Mouse (Mus musculus) cerebellum, adult 2 months (tissue): Measurements from ENCODE around the gene Ubxn6. TPM values are rescaled to one million over a fixed set of nuclear protein-coding genes. Genes with fewer than 3 reads are reported as not detected.
"Not testable (repeated sequence)": the region's sequence is repeated elsewhere in the genome, so short reads cannot be mapped to it uniquely, and the experiment has no call there.

Source experiments
- DNase-seq, 2 experiments: peaks; one replicate each; pipeline ENCODE4 v3.0.0; 2021
- H3K27ac ChIP-seq: fragments of 200-500 bp; 2 replicates; pipeline ENCODE4 v1.5.1; 2012; ENCODE audit warnings: low read length, control low read depth, inconsistent platforms; ENCODE audit not compliant: insufficient read depth
- H3K27me3 ChIP-seq: fragments of 200-500 bp; 2 replicates; pipeline ENCODE4 v1.6.1; 2012; ENCODE audit warnings: inconsistent platforms, mild to moderate bottlenecking, low read length, moderate library complexity; ENCODE audit not compliant: control insufficient read depth, insufficient read depth
- H3K4me1 ChIP-seq: fragments of 200-500 bp; 2 replicates; pipeline ENCODE4 v1.6.1; 2011; ENCODE audit warnings: low read length; ENCODE audit not compliant: control insufficient read depth, insufficient read depth
- H3K4me3 ChIP-seq: fragments of 200-500 bp; replicated peaks from 2 replicates; pipeline ENCODE3; 2011; ENCODE audit warnings: mild to moderate bottlenecking, low read depth, low read length, control low read depth; ENCODE audit not compliant: insufficient read depth
- CTCF ChIP-seq: fragments of 200-500 bp; IDR thresholded peaks from 2 replicates; pipeline ENCODE4 v1.5.1; 2011; ENCODE audit warnings: low read depth, mild to moderate bottlenecking, control low read depth, low read length, moderate library complexity, borderline replicate concordance; ENCODE audit not compliant: insufficient read depth
- POLR2A ChIP-seq: fragments of 200-500 bp; IDR thresholded peaks from 2 replicates; pipeline ENCODE4 v1.6.1; 2011; ENCODE audit warnings: low read length, control low read depth, borderline replicate concordance; ENCODE audit not compliant: insufficient read depth
- WGBS: fragments of 180-500 bp; shearing (Covaris S2); methylation state at CpG from one replicate; pipeline ENCODE4 v1.1.7; 2018; 5-methylcytosine and 5-hydroxymethylcytosine counted together
- polyA plus RNA-seq: library from polyadenylated mRNA; depleted of rRNA; stranded (reverse); fragments of >200 nt; gene quantifications from 2 replicates; pipeline ENCODE4 v1.2.3, GENCODE M21; 2012

The Ubxn6 gene
- polyA plus RNA-seq, 1 experiment, result 114 TPM

DNA sequence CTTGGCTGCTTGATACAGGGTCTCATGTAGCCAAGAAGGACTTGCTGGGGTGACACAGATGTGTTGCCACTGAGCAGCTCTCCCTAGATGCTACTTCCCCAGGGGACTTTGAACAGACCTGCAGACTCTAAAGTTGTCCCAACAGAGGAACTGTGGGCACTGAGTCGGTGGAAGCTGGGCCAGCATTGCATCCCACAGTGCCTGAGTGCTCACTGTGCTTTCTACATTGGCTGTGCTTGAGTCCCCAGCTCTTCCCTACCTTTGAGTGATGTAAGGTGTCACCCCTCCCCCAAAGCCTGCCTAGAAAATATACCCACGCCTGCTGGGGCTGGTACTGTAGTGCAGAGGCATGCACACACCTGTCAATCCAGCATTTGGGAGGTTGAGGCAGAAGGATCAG, 32.9 kb upstream of the Ubxn6 start:
- Histone ChIP-seq H3K4me3 (no peak overlapping the region), H3K27me3 (no peaks in the 10 kb centered on the region), H3K27ac (peak overlapping the region; percentile 73; the same call in 1 of the 2 replicates), H3K4me1 (no peaks in the 10 kb centered on the region)
- no peak for DNase-seq
- WGBS, result 66% methylated on average over 2 of the region's 2 CpGs
- TF ChIP-seq POLR2A (no peak), CTCF (no peak)

GRCm38 (mm10) chr17:56106981-56107380, 32.2 kb upstream of the Ubxn6 start:
- Histone ChIP-seq H3K27me3 (no peaks in the 10 kb centered on the region), H3K4me3 (no peak overlapping the region), H3K27ac (no peak overlapping the region), H3K4me1 (no peaks in the 10 kb centered on the region)
- TF ChIP-seq POLR2A (no peak), CTCF (no peak)
- WGBS, result 87% methylated on average over 4 of the region's 4 CpGs
- no peak for DNase-seq

DNA sequence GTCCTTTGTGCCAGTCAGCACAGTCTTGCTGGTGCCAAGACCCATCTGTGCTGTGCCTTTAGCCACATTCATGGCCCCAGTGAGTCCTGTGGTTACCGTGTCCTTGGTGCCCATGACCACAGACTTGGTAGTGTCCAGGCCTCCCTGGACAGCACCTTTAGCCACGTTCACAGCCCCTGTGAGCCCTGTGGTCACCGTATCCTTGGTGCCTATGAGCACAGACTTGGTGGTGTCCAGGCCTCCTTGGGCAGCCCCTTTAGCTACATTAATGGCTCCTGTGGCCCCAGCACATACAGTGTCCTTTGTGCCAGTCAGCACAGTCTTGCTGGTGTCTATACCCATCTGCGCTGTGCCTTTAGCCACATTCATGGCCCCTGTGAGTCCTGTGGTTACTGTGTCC, 31.6 kb upstream of the Ubxn6 start:
- H3K4me1 ChIP-seq, DNase-seq, H3K4me3 ChIP-seq, H3K27ac ChIP-seq, H3K27me3 ChIP-seq: not testable (repeated sequence)
- WGBS, result 94% methylated on average over 4 of the region's 4 CpGs

DNA sequence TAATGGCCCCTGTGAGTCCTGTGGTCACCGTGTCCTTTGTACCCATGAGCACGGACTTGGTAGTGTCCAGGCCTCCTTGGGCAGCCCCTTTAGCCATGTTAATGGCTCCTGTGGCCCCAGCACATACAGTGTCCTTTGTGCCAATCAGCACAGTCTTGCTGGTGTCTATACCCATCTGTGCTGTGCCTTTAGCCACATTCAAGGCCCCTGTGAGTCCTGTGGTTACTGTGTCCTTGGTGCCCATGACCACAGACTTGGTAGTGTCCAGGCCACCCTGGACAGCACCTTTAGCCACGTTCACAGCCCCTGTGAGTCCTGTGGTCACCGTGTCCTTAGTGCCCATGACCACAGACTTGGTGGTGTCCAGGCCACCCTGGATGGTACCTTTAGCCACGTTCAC, 30.0 kb upstream of the Ubxn6 start:
- H3K27ac ChIP-seq, H3K4me1 ChIP-seq, H3K4me3 ChIP-seq, DNase-seq, H3K27me3 ChIP-seq: not testable (repeated sequence)
- 83% methylated on average over 5 of the region's 5 CpGs for WGBS

DNA sequence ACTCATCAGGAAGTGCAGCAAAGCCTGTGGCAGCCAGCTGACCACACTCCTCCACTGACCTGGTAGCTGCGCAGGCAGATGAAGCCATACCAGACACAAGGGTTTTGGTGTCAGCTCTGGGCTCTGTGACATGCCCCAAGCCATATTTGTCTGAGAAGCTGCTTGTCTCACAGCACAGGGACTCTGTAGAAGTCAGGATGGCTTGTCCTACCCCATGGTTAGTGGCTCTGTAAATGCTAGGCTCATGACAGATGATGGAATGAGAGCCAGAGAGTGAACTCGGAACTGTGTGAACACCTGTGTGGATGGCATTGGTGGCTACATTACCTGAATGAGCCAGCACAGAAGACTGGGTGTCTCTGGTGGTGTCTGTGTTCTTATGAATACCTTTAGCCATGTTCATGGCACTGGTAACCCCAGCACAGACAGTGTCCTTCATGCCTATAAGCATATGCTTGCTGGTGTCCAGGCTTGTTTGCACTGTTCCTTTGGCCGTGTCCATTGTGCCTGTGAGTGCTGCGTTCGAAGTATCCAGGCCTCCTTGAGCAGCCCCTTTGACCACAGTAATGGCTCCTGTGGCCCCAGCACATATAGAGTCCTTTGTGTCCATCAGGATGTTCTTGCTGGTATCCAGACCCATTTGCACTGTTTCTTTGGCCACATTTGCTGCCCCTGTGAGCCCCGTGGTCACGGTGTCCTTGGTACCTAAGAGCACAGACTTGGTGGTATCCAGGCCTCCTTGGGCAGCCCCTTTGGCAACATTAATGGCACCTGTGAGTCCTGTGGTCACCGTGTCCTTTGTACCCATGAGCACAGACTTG, 28.8 kb upstream of the Ubxn6 start:
- Histone ChIP-seq H3K4me1 (no peaks in the 10 kb centered on the region), H3K27ac (no peak overlapping the region), H3K27me3 (no peaks in the 10 kb centered on the region), H3K4me3 (no peak overlapping the region)
- no peak for DNase-seq
- TF ChIP-seq POLR2A, result no peak
- TF ChIP-seq CTCF, result no peak
- 94% methylated on average over 8 of the region's 8 CpGs for WGBS

DNA sequence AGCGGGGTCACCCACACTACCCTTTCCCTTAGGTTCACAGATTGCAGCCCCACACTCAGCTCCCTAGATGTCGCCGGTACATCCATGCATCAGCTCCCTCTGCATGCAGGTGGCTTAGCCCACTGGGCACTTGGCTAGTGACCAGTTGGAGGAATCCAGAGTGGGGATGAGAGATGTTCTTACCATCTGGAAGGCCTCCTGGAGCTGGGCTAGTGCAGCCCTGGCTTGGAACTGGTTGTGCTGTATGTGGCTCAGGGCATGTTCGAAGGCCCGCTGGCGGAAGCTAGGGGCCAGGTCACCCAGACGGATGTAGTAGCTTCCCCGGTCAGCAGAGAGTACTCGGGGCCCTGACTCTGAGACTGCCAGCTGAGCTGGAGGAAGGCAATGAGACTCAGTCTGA, 28.1 kb upstream of the Ubxn6 start:
- Histone ChIP-seq H3K4me1 (no peaks in the 10 kb centered on the region), H3K4me3 (no peak overlapping the region), H3K27ac (no peak overlapping the region), H3K27me3 (no peaks in the 10 kb centered on the region)
- TF ChIP-seq CTCF, result no peak
- no peak for TF ChIP-seq POLR2A
- WGBS, result 81% methylated on average over 9 of the region's 9 CpGs
- no peak for DNase-seq

GRCm38 (mm10) chr17:56102158-56102557, 27.3 kb upstream of the Ubxn6 start:
- H3K27me3 ChIP-seq, result no peaks in the 10 kb centered on the region
- 90% methylated on average over 5 of the region's 5 CpGs for WGBS
- TF ChIP-seq CTCF, result no peak
- TF ChIP-seq POLR2A, result no peak

DNA sequence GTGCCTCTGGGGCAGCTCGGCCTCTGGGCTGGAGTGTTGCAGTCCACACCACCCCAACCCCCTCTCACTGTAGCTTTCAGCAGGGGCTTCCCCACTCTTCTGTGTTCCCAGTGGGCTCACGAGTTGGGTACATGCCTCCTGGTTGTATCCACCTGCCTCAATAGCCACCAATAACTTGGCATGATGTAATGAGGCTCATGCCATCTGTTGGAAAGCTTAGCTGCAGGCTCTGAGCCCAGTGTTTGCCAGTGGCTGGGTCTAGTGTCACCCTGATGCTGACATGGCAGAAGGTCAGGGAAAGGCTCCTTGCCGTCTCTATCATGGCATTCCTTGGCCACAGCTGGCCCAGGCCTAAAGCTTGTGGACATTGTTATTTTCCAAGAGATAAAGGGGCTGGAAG, 26.0 kb upstream of the Ubxn6 start:
- TF ChIP-seq CTCF (no peak), POLR2A (no peak)
- Histone ChIP-seq H3K4me1 (no peaks in the 10 kb centered on the region), H3K27me3 (no peaks in the 10 kb centered on the region), H3K4me3 (no peak overlapping the region), H3K27ac (no peak overlapping the region)
- WGBS, result 44% methylated on average over 3 of the region's 3 CpGs
- no peak for DNase-seq

More at GRCm38 (mm10) chr17:56102158-56102557, 27.3 kb upstream of the Ubxn6 start:
- H3K4me1 ChIP-seq, result no peaks in the 10 kb centered on the region
- no peak overlapping the region for H3K27ac ChIP-seq
- no peak for DNase-seq
- no peak overlapping the region for H3K4me3 ChIP-seq
